Mouse (Mus musculus): ENCODE data around the gene Slc12a5. TPM values are rescaled to one million over a fixed set of nuclear protein-coding genes. Genes with fewer than 3 reads are reported as not detected.

Gene Slc12a5
- polyA plus RNA-seq, 1 experiment from 2014 or later, result 3.9 TPM

- POLR2A ChIA-PET, result no interaction called here
- TF ChIP-seq CTCF (IDR thresholded peaks at IDR 0.05), result no peak
- no peak for DNase-seq (ENCODE audit: low read depth, low spot score)
- ATAC-seq, result no peak
- in situ Hi-C loops (cut with MboI; ENCODE audit: low pct_unique_long_range_greater_than_20kb), result no loop called here
- CTCF ChIA-PET, result no interaction called here
- peaks cover 22% of the 10 kb centered on the region for H3K27me3 ChIP-seq
Measured at GRCm38 (mm10) chr2:165049044-165049443, 88.4 kb downstream of the Slc12a5 start.

Other genes with a start within 250 kb of the Slc12a5 start
- gene Spint5, start 245.5 kb upstream of the Slc12a5 start, polyA plus RNA-seq (2021), result not detected
- 0.47 TPM for gene Wfdc3, start 214.9 kb upstream of the Slc12a5 start, polyA plus RNA-seq (2021)
- 49.8 TPM for gene Dnttip1, start 214.8 kb upstream of the Slc12a5 start, polyA plus RNA-seq (2021)
- 106 TPM for gene Ube2c, start 190.9 kb upstream of the Slc12a5 start, polyA plus RNA-seq (2021)
- gene Tnnc2, start 180.8 kb upstream of the Slc12a5 start, polyA plus RNA-seq (2021), result 0.18 TPM
- gene Snx21, start 175.0 kb upstream of the Slc12a5 start, polyA plus RNA-seq (2021), result 50.3 TPM
- gene Acot8, start 155.9 kb upstream of the Slc12a5 start, polyA plus RNA-seq (2021), result 23.3 TPM
- gene Zswim3, start 155.7 kb upstream of the Slc12a5 start, polyA plus RNA-seq (2021), result 6.8 TPM
- gene Zswim1, start 138.1 kb upstream of the Slc12a5 start, polyA plus RNA-seq (2021), result 13.2 TPM
- 0.14 TPM for gene Spata25, start 132.3 kb upstream of the Slc12a5 start, polyA plus RNA-seq (2021)
- gene Ctsa, start 127.9 kb upstream of the Slc12a5 start, polyA plus RNA-seq (2021), result 479 TPM
- gene Neurl2, start 127.3 kb upstream of the Slc12a5 start, polyA plus RNA-seq (2021), result 2.6 TPM
- 9.4 TPM for gene Pltp, start 103.1 kb upstream of the Slc12a5 start, polyA plus RNA-seq (2021)
- 38.7 TPM for gene Pcif1, start 81.5 kb upstream of the Slc12a5 start, polyA plus RNA-seq (2021)
- gene Zfp335, start 49.0 kb upstream of the Slc12a5 start, polyA plus RNA-seq (2021), result 19.0 TPM
- 0.12 TPM for gene Mmp9, start 20.0 kb upstream of the Slc12a5 start, polyA plus RNA-seq (2021)
- gene Ncoa5, start 74.1 kb downstream of the Slc12a5 start, polyA plus RNA-seq (2021), result 40.0 TPM
- 0.39 TPM for gene Cd40, start 94.8 kb downstream of the Slc12a5 start, polyA plus RNA-seq (2021)
- gene 1700025C18Rik, start 129.9 kb downstream of the Slc12a5 start, polyA plus RNA-seq (2021), result not detected

Measured in Patski (cell line).